Mouse (Mus musculus) C2C12 (cell line): Measurements from ENCODE around the gene Fkbp15. TPM values are rescaled to one million over a fixed set of nuclear protein-coding genes. Genes with fewer than 3 reads are reported as not detected.

Experiments
- H3K27me3 ChIP-seq: one replicate; pipeline ENCODE4 v1.6.1; 2011; ENCODE audit not compliant: control insufficient read depth, insufficient read depth, insufficient read length
- H3K36me3 ChIP-seq: one replicate; pipeline ENCODE4 v1.6.1; 2011; ENCODE audit not compliant: control insufficient read depth, insufficient read depth
- H3K4me3 ChIP-seq: one replicate; pipeline ENCODE4 v1.5.1; 2011; ENCODE audit warnings: mild to moderate bottlenecking, control low read depth; ENCODE audit not compliant: poor library complexity, insufficient read depth, severe bottlenecking
- H3K79me2 ChIP-seq: one replicate; pipeline ENCODE4 v1.6.1; 2011; ENCODE audit not compliant: control insufficient read depth, insufficient read depth
- H3K79me3 ChIP-seq: one replicate; pipeline ENCODE4 v1.6.1; 2011; ENCODE audit warnings: low read depth, control low read depth
- H3ac ChIP-seq: one replicate; pipeline ENCODE3; 2011; ENCODE audit warnings: low read depth; ENCODE audit not compliant: control insufficient read depth, insufficient read length
- CEBPB ChIP-seq: IDR thresholded peaks from one replicate; pipeline ENCODE4 v1.6.1; 2011; ENCODE audit warnings: low read depth, mild to moderate bottlenecking, control low read depth, moderate library complexity
- CTCF ChIP-seq: IDR thresholded peaks from one replicate; pipeline ENCODE4 v1.5.1; 2011; ENCODE audit not compliant: control insufficient read depth, insufficient read depth, insufficient read length
- FOSL1 ChIP-seq: IDR thresholded peaks from one replicate; pipeline ENCODE4 v1.8.0; 2011; ENCODE audit warnings: mild to moderate bottlenecking, low read length; ENCODE audit not compliant: poor library complexity, insufficient read depth, severe bottlenecking
- MAX ChIP-seq: IDR thresholded peaks from one replicate; pipeline ENCODE4 v1.6.1; 2011; ENCODE audit warnings: mild to moderate bottlenecking, control low read depth
- MYOD1 ChIP-seq: IDR thresholded peaks from one replicate; pipeline ENCODE4 v1.6.1; 2011; ENCODE audit warnings: low read depth; ENCODE audit not compliant: control insufficient read depth, insufficient read length
- MYOG ChIP-seq: IDR thresholded peaks from one replicate; pipeline ENCODE4 v1.6.1; 2011; ENCODE audit not compliant: control insufficient read depth, insufficient read length; ENCODE audit errors: extremely low read depth
- USF1 ChIP-seq: IDR thresholded peaks from one replicate; pipeline ENCODE4 v1.6.1; 2011; ENCODE audit warnings: low read depth, mild to moderate bottlenecking, control low read depth, moderate library complexity
- polyA plus RNA-seq: library from polyadenylated mRNA; unstranded; fragments of >200 nt; fragmentation: generic; extraction: Trizol; gene quantifications from one replicate; pipeline ENCODE4 v1.2.1, GENCODE M21; 2012; ENCODE audit warnings: missing spikeins

Gene Fkbp15
- polyA plus RNA-seq, 1 experiment: 13.2 TPM

DNA sequence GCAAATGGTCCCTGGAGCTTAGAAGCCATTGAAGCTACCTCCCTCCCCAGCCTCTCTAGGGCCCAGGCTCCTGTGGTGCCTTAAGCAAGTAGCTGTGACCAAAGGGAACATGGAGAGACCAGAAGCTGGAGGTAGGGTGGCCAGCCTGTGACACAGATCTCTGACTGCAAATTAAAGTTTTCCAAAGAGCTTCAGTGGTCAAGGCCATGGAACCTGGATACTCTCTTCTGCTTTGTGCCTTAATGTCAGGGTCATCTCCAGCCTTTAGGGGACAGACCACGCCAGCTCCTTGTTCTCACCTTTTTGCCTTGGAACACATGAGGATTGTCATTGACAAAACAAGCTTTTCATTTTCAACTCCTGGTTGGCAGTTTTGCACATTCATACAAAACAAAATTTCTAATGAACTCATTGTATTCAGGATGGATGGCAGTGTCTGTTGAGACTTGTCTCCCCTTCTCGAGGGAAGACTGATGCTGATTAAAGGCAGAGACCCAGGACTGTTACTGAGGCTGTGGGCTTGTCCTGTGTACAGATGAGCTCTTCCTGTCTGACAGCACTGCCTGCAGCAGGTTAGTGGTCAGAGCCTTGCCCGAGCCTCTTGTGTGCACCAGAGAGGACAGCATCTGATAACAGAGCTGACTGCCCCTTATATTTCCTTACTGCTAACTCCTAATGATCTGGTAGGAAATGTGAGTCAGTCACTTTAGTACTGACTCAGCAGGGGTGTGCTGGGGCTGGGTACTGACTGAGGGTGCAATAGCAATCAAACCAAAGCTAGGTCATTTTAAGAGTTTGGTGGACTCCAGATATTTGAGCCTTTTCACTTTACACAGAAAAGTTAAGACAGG lies 62.8 kb downstream of the Fkbp15 start:
- no peak for TF ChIP-seq MYOG
- TF ChIP-seq CEBPB: no peak
- TF ChIP-seq MYOD1: no peak
- no peak for TF ChIP-seq USF1
- no peaks in the 10 kb centered on the region for H3K79me2 ChIP-seq
- peaks cover 17% of the 10 kb centered on the region for H3K36me3 ChIP-seq
- H3ac ChIP-seq: no peak overlapping the region
- no peak overlapping the region for H3K4me3 ChIP-seq
- H3K27me3 ChIP-seq: no peaks in the 10 kb centered on the region
- H3K79me3 ChIP-seq: no peaks in the 10 kb centered on the region

DNA sequence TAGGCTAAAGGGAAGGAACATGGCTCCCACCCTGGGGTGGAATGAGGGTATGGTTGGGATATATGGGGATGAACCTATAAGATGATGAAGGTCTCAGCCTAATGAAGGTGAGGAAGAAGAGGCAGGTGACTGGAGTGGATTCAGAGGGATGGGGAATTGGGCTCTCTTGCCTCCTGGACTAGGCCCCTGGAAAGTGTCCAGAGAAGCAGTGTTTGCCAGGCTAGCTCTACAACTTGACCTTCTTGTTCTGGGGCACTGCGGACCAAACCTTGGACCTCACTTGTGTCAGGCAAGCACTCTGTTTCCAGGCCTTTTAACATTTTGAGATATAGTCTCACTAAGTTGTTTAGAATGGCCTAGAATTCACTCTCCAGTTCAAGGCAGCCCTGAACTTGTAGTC lies 65.6 kb downstream of the Fkbp15 start:
- Histone ChIP-seq H3K4me3 (no peak overlapping the region), H3ac (no peak overlapping the region), H3K79me3 (no peaks in the 10 kb centered on the region), H3K79me2 (no peaks in the 10 kb centered on the region), H3K27me3 (no peaks in the 10 kb centered on the region), H3K36me3 (peaks cover 8% of the 10 kb centered on the region)
- TF ChIP-seq MYOG: no peak
- TF ChIP-seq MYOD1: no peak
- TF ChIP-seq CTCF: no peak
- no peak for TF ChIP-seq CEBPB
- no peak for TF ChIP-seq USF1
- TF ChIP-seq MAX: no peak
- TF ChIP-seq FOSL1: no peak

DNA sequence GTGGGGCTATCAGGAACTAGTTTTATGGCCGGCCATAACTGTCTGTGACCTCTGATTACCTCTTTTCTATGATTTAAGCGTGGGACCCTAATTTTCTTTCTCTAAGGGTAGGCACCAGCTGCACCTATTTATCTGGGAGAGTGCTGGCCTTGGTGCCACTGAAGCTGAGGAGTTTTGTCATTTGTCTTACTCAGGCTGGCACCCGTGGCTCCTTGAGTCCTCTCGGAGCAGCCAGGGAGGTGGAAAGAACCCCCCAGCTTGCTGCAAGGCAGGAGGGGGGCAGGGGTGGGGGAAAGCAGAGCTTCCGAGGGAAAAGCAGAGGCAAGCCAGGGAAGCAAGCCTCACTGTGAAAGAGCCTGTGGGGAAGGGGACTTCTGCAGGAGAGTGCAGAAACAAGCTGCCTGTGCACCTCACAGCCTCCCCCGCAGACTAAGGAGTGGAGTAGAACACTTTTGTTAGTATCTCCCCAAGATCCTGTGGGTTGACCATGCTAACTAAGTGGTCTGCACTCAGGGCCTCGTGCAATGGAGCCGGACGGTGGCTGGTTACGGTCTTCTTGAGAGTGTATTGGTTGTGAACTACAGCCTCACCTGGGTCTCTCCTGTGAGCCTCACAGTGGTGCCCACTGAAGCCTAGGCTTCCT lies 67.0 kb downstream of the Fkbp15 start:
- Histone ChIP-seq H3K4me3 (no peak overlapping the region), H3K79me3 (no peaks in the 10 kb centered on the region), H3K27me3 (no peaks in the 10 kb centered on the region), H3ac (no peak overlapping the region), H3K79me2 (no peaks in the 10 kb centered on the region), H3K36me3 (peaks cover 6% of the 10 kb centered on the region)
- no peak for TF ChIP-seq CTCF
- TF ChIP-seq MYOD1: no peak
- TF ChIP-seq FOSL1: no peak

DNA sequence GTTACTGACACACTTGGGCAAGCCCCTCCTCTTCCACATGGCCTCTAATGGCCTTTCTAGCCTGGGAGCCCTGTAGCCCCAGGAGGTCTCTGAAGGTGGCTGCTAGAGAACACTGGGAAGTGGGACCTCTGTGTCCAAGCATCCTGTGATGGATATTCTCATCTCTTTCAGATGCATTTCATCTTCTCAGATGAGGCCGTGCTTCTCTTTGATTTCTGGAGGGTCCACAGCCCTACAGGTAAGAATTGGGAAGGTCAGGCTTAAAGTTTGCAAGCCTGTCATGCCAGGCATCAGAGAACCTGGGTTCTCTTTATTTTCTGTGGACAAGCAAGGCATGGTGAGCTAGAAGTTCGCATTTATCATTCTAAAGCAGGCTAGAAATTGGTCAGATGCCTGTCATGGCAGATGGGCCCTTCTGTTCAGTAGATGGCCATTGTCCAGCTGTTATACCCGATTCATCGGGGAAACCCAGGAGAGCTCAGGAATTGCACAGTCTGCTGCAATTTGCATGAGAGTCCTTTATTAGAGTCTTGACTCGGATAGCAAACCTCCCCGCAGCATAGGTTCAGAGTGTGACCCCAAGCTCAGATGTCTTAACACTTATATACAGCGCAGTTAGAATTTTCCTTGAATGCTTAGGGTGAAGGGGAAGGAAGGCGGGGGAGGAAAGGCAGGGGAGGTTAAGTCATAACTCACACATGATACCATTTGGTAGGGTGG lies 67.7 kb downstream of the Fkbp15 start:
- TF ChIP-seq MYOD1 (no peak), CTCF (no peak), CEBPB (no peak), MYOG (no peak), FOSL1 (no peak), USF1 (no peak), MAX (no peak)
- Histone ChIP-seq H3K79me3 (no peaks in the 10 kb centered on the region), H3K4me3 (no peak overlapping the region), H3ac (no peak overlapping the region), H3K36me3 (no peaks in the 10 kb centered on the region), H3K27me3 (no peaks in the 10 kb centered on the region), H3K79me2 (no peaks in the 10 kb centered on the region)

DNA sequence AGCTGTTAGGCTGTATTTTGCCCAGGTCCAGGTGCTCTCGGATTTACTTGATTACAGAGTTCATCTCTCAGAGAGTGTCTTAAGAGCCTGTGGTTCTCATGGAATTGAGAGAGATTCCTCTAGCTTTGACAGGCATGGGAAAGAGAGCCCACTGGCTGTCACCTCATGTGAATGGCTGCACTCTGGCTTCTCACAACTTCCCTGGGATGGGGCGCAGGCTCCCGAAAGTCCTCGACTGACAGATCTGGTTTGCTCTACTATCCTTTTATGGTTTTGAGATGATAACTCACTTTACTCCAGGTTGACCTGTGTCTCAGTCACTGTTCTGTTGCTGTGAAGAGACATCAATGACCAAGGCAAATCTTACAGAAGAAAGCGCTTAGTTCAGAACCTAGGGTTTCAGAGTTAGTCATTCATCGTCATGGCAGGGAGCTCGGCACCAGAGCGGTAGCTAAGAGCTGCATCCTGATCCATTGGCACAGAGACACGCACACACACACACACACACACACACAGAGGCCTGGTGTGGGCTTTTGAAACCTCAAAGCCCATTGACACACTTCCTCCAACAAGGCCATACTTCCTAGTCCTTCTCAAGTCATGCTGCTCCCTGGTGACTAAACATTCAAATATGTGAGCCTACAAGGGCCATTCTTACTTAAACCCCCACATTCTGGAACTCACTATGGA lies 69.4 kb downstream of the Fkbp15 start:
- Histone ChIP-seq H3K27me3 (no peaks in the 10 kb centered on the region), H3K79me2 (no peaks in the 10 kb centered on the region), H3K36me3 (no peaks in the 10 kb centered on the region), H3K4me3 (no peak overlapping the region), H3K79me3 (no peaks in the 10 kb centered on the region), H3ac (no peak overlapping the region)
- TF ChIP-seq CEBPB (no peak), USF1 (no peak), MYOG (no peak), FOSL1 (no peak), MYOD1 (no peak), MAX (no peak), CTCF (no peak)
